36 mouse cellular contexts compared by ENCODE assay signal in genomic region chr2:118756103-118756502, GRCm38 (mm10). TPM values are rescaled to one million over a fixed set of nuclear protein-coding genes. Genes with fewer than 3 reads are reported as not detected.
DNase-seq lines count a peak whose midpoint lies in the region; ATAC-seq and TF ChIP-seq lines count a peak whose summit lies in the region.
"Had no signal": no experiment of that assay in that cellular context is flagged by ENCODE, and none has a peak within 500 bp of the region (broad histone marks: within the 10 kb centered on the region; RNA-seq: fewer than 3 reads in every experiment).

No protein-coding gene starts in this region.

- H3K4me3 ChIP-seq in lung, adult 2 months (replicated peaks; ENCODE audit: extremely low read depth, low read depth, low read length), result no peak overlapping the region
- H3K4me3 ChIP-seq in liver, postnatal 0 days (ENCODE audit: low read depth, low read length), result no peak overlapping the region
- H3K4me3 ChIP-seq: embryonic facial prominence, embryonic 10.5 days; embryonic facial prominence, embryonic 15.5 days; forebrain, embryonic 12.5 days; heart, embryonic 10.5 days; heart, embryonic 15.5 days; hindbrain, embryonic 13.5 days; limb, embryonic 13.5 days had no signal

- DNase-seq in cerebellum, postnatal 25 days, result peak; percentile 2
- no peak for DNase-seq in cerebellum, postnatal 36 days
- peak; percentile 10 for DNase-seq in lung, adult 2 months
- DNase-seq in lung, adult 18-20 months, result no peak
- peak; percentile 34 for DNase-seq in 416B (ENCODE audit: low read depth)
- no peak for DNase-seq in liver, postnatal 0 days
- DNase-seq in kidney, adult 11 months, result no peak
- DNase-seq in gastrocnemius, postnatal 25 days, result no peak
- DNase-seq: adrenal gland, postnatal 25 days; cerebellum, adult 18-20 months; forebrain, postnatal 0 days; gastrocnemius, postnatal 14 days; heart, postnatal 4 days; right cerebral cortex, postnatal 4 days; thymus, adult 18-20 months; thymus, postnatal 25 days had no signal

- TF ChIP-seq CTCF in lung, adult 2 months (IDR thresholded peaks at IDR 0.05; ENCODE audit: insufficient read depth, low read length), result no peak
- TF ChIP-seq CTCF in liver, postnatal 0 days (IDR thresholded peaks at IDR 0.05; ENCODE audit: low read depth), result no peak

- no peak for TF ChIP-seq POLR2A in lung, adult 2 months (IDR thresholded peaks at IDR 0.05; ENCODE audit: borderline replicate concordance, extremely low read depth, low read depth, low read length)

- peak; percentile 29; the same call in 1 of the 2 replicates for TF ChIP-seq EP300 in liver, postnatal 0 days (IDR thresholded peaks at IDR 0.05; ENCODE audit: low read depth)

- peak; percentile 43; the same call in 1 of the 2 replicates for ATAC-seq in liver, postnatal 0 days
- ATAC-seq: CD4-positive, CD25-positive, alpha-beta regulatory T cell, adult 4 months; forebrain, postnatal 0 days; intestine, postnatal 0 days; midbrain, embryonic 16.5 days had no signal

- H3K4me1 ChIP-seq in lung, adult 2 months (ENCODE audit: control insufficient read depth, insufficient read depth, low read length), result peaks cover 24% of the 10 kb centered on the region
- H3K4me1 ChIP-seq in liver, postnatal 0 days (ENCODE audit: insufficient read depth), result peaks cover 19% of the 10 kb centered on the region

- no peaks in the 10 kb centered on the region for H3K9me3 ChIP-seq in liver, postnatal 0 days (ENCODE audit: low read length)
- H3K9me3 ChIP-seq: embryonic facial prominence, embryonic 10.5 days; embryonic facial prominence, embryonic 15.5 days; forebrain, embryonic 12.5 days; heart, embryonic 10.5 days; heart, embryonic 15.5 days; hindbrain, embryonic 13.5 days; limb, embryonic 13.5 days had no signal

- no peaks in the 10 kb centered on the region for H3K36me3 ChIP-seq in liver, postnatal 0 days (replicated peaks; ENCODE audit: insufficient read depth, low read length)
- H3K36me3 ChIP-seq: embryonic facial prominence, embryonic 10.5 days; embryonic facial prominence, embryonic 15.5 days; forebrain, embryonic 12.5 days; limb, embryonic 13.5 days had no signal

- H3K9ac ChIP-seq in liver, postnatal 0 days (replicated peaks), result no peak overlapping the region
- H3K9ac ChIP-seq: embryonic facial prominence, embryonic 15.5 days; forebrain, embryonic 12.5 days; forebrain, postnatal 0 days; heart, embryonic 15.5 days; hindbrain, embryonic 13.5 days; limb, embryonic 13.5 days; liver, embryonic 14.5 days had no signal

- H3K4me2 ChIP-seq in liver, postnatal 0 days (ENCODE audit: low read depth, low read length), result no peak overlapping the region
- H3K4me2 ChIP-seq: embryonic facial prominence, embryonic 15.5 days; forebrain, embryonic 12.5 days; heart, embryonic 15.5 days; hindbrain, embryonic 13.5 days; limb, embryonic 13.5 days had no signal

- H3K27me3 ChIP-seq in liver, postnatal 0 days (ENCODE audit: insufficient read depth, low read length), result 0 out of 2 replicates have a peak, but pooled peaks cover 8% of the 10 kb centered on the region
- H3K27me3 ChIP-seq: embryonic facial prominence, embryonic 15.5 days had no signal

- peak overlapping the region; percentile 34; the same call in 1 of the 2 replicates for H3K27ac ChIP-seq in liver, postnatal 0 days (ENCODE audit: low read depth)
- H3K27ac ChIP-seq: embryonic facial prominence, embryonic 10.5 days; embryonic facial prominence, embryonic 15.5 days; forebrain, embryonic 12.5 days; heart, embryonic 10.5 days; heart, embryonic 15.5 days; hindbrain, embryonic 13.5 days; limb, embryonic 13.5 days; liver, embryonic 14.5 days; stomach, postnatal 0 days had no signal

- 54% methylated on average over 4 of the region's 4 CpGs for WGBS in lung, adult 2 months
- 51% methylated on average over 4 of the region's 4 CpGs for WGBS in liver, postnatal 0 days (ENCODE audit: insufficient replicate concordance)

RNA-seq across cellular contexts. Expression of gene Ccdc9b, which starts 6.4 kb away (rescaled TPM):
- 20.8 and 27.6 TPM in 2 replicates for polyA plus RNA-seq in lung, adult 2 months (2012; rRNA removed)
- polyA plus RNA-seq in liver, postnatal 0 days (2015; fragmentation: Nextera tagmentation; extraction: Ambion mirVana), result 0.36 and 0.52 TPM in 2 replicates
- 10 to 100 TPM; 11.8 to 13.0 TPM for total RNA-seq in gastrocnemius, postnatal 25 days (2021)
- total RNA-seq: neutrophil, adult 5-6 weeks had no signal
- polyA plus RNA-seq: CD4-positive, CD25-positive, alpha-beta regulatory T cell, adult 4 months had no signal

RNA-seq across cellular contexts. Expression of gene Inafm2, which starts 10.5 kb away (rescaled TPM):
- polyA plus RNA-seq in lung, adult 2 months (2012; rRNA removed), result 18.1 and 23.5 TPM in 2 replicates
- 14.0 and 14.7 TPM in 2 replicates for polyA plus RNA-seq in liver, postnatal 0 days (2015; fragmentation: Nextera tagmentation; extraction: Ambion mirVana)
- 1 to 10 TPM; 3.6 to 4.9 TPM for total RNA-seq in gastrocnemius, postnatal 25 days (2021)

RNA-seq across cellular contexts. Expression of gene Phgr1, which starts 16.5 kb away (rescaled TPM):
- polyA plus RNA-seq in lung, adult 2 months (2012; rRNA removed), result 2.2 and 70.4 TPM in 2 replicates
- polyA plus RNA-seq in liver, postnatal 0 days (2015; fragmentation: Nextera tagmentation; extraction: Ambion mirVana), result not detected in 2 replicates
- total RNA-seq in gastrocnemius, postnatal 25 days (2021), result not detected
- total RNA-seq: adrenal gland, postnatal 25 days; forebrain, postnatal 0 days; gastrocnemius, postnatal 14 days; heart, postnatal 4 days; layer of hippocampus, adult 8-10 months; layer of hippocampus, postnatal 25 days; left cerebral cortex, adult 8-10 months; left cerebral cortex, postnatal 36 days; neutrophil, adult 5-6 weeks had no signal
- polyA plus RNA-seq: brain, embryonic 14.5 days; CD4-positive, CD25-positive, alpha-beta regulatory T cell, adult 4 months; embryonic facial prominence, embryonic 10.5 days; forebrain, embryonic 12.5 days; forebrain, postnatal 0 days; heart, embryonic 10.5 days; heart, embryonic 15.5 days; hindbrain, embryonic 13.5 days; kidney, embryonic 14.5 days; limb, embryonic 13.5 days; liver, embryonic 14.5 days; midbrain, embryonic 16.5 days; neural tube, embryonic 11.5 days had no signal

RNA-seq across cellular contexts. Expression of gene Disp2, which starts 23.4 kb away (rescaled TPM):
- 5.8 and 9.2 TPM in 2 replicates for polyA plus RNA-seq in lung, adult 2 months (2012; rRNA removed)
- polyA plus RNA-seq in liver, postnatal 0 days (2015; fragmentation: Nextera tagmentation; extraction: Ambion mirVana), result 0.06 and 0.14 TPM in 2 replicates
- not detected for total RNA-seq in gastrocnemius, postnatal 25 days (2021)
- total RNA-seq: neutrophil, adult 5-6 weeks had no signal
- polyA plus RNA-seq: CD4-positive, CD25-positive, alpha-beta regulatory T cell, adult 4 months had no signal

RNA-seq across cellular contexts. Expression of gene Plcb2, which starts 27.9 kb away (rescaled TPM):
- polyA plus RNA-seq in lung, adult 2 months (2012; rRNA removed), result 11.8 and 15.2 TPM in 2 replicates
- polyA plus RNA-seq in liver, postnatal 0 days (2015; fragmentation: Nextera tagmentation; extraction: Ambion mirVana), result 1.7 and 1.9 TPM in 2 replicates
- total RNA-seq in gastrocnemius, postnatal 25 days (2021), result under 1 TPM; 0.15 to 0.16 TPM

Comparison
In these comparisons a context has a peak if more than half of its experiments do, and no peak if none do; other contexts are left out.
1. DNase-seq: peak in cerebellum, postnatal 25 days (2 of 2), lung, adult 2 months (single experiment) and 416B (single experiment); none in cerebellum, postnatal 36 days (0 of 2), lung, adult 18-20 months (0 of 2), liver, postnatal 0 days (single experiment), kidney, adult 11 months (single experiment) and gastrocnemius, postnatal 25 days (single experiment).
2. RNA of gene Ccdc9b, which starts 6.4 kb away (polyA plus RNA-seq): 20.8 to 27.6 TPM in lung, adult 2 months; 0.36 to 0.52 TPM in liver, postnatal 0 days; every median in the first group is over 10 times any median in the second.